Mouse (Mus musculus) thymus, adult 2 months (tissue): ENCODE data around the gene Tbc1d2b.

Experiments
- CTCF ChIP-seq: fragments of 200-500 bp; IDR thresholded peaks from 2 replicates; pipeline ENCODE4 v1.5.1; 2012; ENCODE audit warnings: mild to moderate bottlenecking, control low read depth, low read length, moderate library complexity, borderline replicate concordance; ENCODE audit not compliant: control insufficient read depth, poor library complexity, insufficient read depth; ENCODE audit errors: extremely low read depth
- POLR2A ChIP-seq: fragments of 200-500 bp; IDR thresholded peaks from 2 replicates; pipeline ENCODE4 v1.6.1; 2012; ENCODE audit warnings: mild to moderate bottlenecking, low read length, control low read depth, moderate library complexity; ENCODE audit not compliant: control insufficient read depth, poor library complexity, insufficient read depth; ENCODE audit errors: extremely low read depth

- TF ChIP-seq CTCF: no peak
- TF ChIP-seq POLR2A: no peak
These were observed 21.6 kb downstream of the Tbc1d2b start for GRCm38 (mm10) chr9:90249036-90249435.
